Mouse (Mus musculus): ENCODE data around the gene Agpat2. TPM values are rescaled to one million over a fixed set of nuclear protein-coding genes. Genes with fewer than 3 reads are reported as not detected.

Agpat2 gene
- polyA plus RNA-seq, 1 experiment: 2,407 TPM

DNA sequence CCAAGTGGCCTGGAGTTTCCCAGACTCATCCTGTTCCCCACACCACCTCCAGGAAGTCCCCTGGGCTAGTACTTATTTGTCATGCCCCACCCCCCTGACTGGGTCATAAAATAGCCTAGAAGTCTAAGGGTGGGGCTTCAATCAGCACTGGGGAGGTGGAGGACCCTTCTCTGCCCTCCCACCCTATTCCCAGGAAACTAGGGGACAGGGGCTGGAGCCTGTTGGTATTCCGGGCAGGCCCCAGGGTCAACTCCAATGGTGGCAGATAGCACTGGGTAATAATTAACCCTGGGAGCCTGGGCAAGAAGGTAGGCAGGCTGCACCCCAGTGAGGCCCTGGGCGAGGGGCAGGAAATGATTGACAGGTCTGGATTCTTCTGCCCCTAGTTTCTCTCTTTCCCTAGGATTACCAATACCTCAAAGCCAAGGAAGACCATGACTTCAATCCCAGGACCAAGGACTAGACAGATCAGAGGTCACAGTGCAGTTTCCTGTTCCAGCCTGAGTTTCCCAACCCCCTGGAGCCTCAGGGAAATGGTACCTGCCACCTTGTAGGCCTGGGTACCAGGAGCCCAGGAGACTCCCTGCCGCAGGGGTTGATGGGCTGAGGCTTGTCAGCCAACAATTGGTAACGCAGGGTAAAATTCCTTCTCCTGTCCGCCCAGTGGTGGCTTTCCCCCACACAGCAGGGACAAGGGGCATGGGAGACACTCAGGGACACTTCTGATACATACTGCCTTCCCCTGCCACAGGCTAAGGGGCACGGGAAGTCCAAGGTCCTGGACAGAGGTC is 9.1 kb downstream of the Agpat2 start:
- no peak overlapping the region for H3K4me3 ChIP-seq (ENCODE audit: insufficient read depth, low read depth, low read length)
- 0 out of 2 replicates have a peak overlapping the region, but pooled peaks have one; percentile 4 for H3K27ac ChIP-seq (replicated peaks; ENCODE audit: low read depth, low read length)
- H3K4me1 ChIP-seq (ENCODE audit: control insufficient read depth, insufficient read depth, insufficient read length, low read length): no peaks in the 10 kb centered on the region

DNA sequence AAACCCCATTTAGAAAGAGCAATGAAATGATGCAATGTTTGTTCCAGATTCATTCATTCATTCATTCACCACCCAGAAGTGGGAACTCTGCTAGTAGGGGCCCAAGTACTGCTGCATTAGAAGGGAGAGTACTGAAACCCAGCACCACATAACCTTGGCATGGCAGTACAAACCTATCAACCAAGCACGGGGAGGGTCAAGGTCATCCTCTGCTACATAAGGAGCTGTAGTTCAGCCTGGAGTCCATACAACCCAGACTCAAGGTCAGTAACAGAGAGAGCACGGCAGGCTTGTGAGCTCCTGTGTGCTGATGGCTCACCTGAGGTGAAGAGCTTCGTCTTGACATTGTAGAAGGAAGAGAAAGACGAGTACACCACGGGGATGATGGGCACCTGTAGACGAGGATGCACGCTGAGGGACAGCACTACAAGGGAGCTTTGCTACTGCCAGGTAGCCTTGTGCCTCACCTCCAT is 9.7 kb downstream of the Agpat2 start:
- Histone ChIP-seq H3K4me1 (ENCODE audit: control insufficient read depth, insufficient read depth, insufficient read length, low read length) (no peaks in the 10 kb centered on the region), H3K27ac (replicated peaks; ENCODE audit: low read depth, low read length) (no peak overlapping the region), H3K4me3 (ENCODE audit: insufficient read depth, low read depth, low read length) (no peak overlapping the region)

DNA sequence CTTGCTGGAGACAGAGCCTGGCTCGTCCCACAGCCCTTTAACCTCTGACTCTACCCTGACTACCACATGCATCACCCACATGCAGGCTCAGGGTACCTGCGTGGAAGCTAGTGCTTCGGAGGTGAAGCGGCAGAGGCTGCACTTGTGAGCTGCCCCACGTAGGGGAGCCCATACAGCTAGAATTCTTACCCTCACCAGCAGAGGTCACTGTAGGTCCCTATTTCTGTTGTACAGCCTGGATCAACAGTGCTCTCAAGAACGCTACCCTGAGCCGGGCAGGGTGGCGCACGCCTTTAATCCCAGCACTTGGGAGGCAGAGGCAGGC is 10.2 kb downstream of the Agpat2 start:
- no peak overlapping the region for H3K4me3 ChIP-seq (ENCODE audit: insufficient read depth, low read depth, low read length)
- H3K27ac ChIP-seq (replicated peaks; ENCODE audit: low read depth, low read length): no peak overlapping the region; the same call in 1 of the 2 replicates
- H3K4me1 ChIP-seq (ENCODE audit: control insufficient read depth, insufficient read depth, insufficient read length, low read length): no peaks in the 10 kb centered on the region

DNA sequence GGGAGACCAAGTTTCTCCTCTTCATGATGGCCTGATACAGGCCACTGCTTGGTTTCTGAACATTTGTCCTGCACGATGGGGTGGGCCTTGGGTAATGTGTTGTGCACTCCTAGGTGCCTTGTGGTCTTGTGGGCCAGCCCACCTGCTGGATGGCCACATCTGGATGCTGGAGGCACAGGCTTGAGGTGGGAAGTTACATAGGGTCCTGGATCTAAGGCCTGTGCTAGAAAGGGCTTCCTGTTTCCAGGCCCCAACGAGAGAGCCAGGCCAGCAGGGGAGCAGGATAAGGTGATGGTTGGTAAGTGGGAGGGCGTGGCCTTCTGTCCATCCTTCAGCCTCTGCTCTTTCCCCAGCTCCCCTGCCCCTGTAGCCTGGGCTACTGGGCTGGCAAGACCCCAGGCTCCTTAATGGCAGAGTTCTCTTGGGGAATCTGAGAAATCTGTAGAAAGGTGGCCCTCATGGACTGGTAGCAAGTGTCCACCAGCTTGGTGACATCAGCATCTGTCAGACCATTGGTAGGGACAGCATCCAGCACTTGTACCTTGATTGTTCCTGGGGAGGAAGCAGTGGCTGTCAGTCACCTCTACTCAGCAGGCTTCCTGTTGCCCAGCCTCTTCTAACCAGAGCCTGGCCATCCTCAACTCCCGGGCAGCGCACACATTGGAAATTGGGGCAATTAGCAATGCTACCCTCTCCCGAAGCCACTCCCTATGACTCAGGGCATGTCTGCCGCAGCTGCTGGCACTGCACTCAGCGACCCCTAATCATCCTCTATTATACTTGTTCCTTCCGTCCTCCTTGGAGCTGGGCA is 10.8 kb downstream of the Agpat2 start:
- Histone ChIP-seq H3K4me1 (ENCODE audit: control insufficient read depth, insufficient read depth, insufficient read length, low read length) (no peaks in the 10 kb centered on the region), H3K4me3 (ENCODE audit: insufficient read depth, low read depth, low read length) (0 out of 2 replicates have a peak overlapping the region, but pooled peaks have one; percentile 0), H3K27ac (replicated peaks; ENCODE audit: low read depth, low read length) (no peak overlapping the region; the same call in 1 of the 2 replicates)

DNA sequence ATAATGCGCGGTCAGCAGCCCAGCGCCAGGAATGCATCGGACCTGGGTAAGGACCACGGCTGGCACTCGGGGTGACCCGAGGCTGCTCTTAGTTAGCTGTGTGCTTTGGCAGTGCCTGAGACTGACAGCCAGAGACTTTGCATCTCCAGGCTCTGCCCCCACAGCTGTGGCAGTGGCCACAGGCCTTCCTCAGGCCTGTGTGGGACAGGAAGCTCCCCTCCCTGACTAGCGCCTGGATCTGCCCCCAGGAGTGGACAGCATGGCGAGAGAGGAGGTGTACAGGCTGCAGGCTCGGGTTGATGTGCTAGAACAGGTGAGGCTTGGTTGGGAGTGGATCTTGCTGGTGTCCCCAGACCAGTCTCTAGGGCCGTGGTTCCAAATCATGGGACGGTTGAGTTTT is 12.8 kb downstream of the Agpat2 start:
- H3K4me3 ChIP-seq (ENCODE audit: insufficient read depth, low read depth, low read length): peak overlapping the region; percentile 70
- H3K4me1 ChIP-seq (ENCODE audit: control insufficient read depth, insufficient read depth, insufficient read length, low read length): no peaks in the 10 kb centered on the region
- no peak overlapping the region for H3K27ac ChIP-seq (replicated peaks; ENCODE audit: low read depth, low read length)

DNA sequence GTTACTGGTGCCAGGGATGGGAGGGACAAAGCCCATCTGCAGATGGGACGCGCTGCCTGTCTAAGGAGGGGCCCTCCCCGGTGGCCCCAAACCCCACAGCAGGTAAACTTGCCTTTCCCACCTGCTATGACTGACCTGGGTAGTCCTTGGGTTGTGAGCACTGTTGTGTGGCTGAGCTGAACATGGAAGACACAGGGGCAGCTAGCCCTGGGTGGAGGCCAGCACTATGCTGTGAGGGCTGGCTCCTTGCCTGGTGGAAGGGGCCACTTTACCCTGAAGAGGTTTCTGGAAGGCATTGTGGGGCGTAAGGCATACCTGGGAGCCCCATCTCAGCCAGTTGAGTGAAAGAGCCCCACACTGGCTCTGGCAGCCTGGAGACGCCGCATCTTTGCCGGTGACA is 13.3 kb downstream of the Agpat2 start:
- Histone ChIP-seq H3K4me1 (ENCODE audit: control insufficient read depth, insufficient read depth, insufficient read length, low read length) (no peaks in the 10 kb centered on the region), H3K27ac (replicated peaks; ENCODE audit: low read depth, low read length) (no peak overlapping the region), H3K4me3 (ENCODE audit: insufficient read depth, low read depth, low read length) (peak overlapping the region; percentile 70)

DNA sequence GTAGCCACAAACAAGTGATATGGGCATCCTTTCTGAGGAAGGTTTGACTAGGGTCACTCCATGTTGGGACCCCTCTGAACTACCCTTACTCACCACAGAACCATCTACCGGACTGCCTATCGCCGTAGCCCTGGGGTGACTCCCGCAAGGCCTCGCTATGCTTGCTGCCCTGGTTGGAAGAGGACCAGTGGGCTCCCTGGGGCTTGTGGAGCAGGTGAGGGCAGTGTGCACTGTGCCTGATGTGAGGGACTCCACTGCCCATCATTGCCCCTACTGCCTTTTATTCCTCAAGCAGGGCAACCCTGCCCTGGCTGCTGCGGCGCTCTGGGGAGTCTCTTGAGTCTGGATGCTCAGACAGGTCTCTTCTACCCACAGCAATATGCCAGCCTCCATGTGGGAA is 13.9 kb downstream of the Agpat2 start:
- Histone ChIP-seq H3K4me1 (ENCODE audit: control insufficient read depth, insufficient read depth, insufficient read length, low read length) (no peaks in the 10 kb centered on the region), H3K4me3 (ENCODE audit: insufficient read depth, low read depth, low read length) (peak overlapping the region; percentile 70), H3K27ac (replicated peaks; ENCODE audit: low read depth, low read length) (peak overlapping the region; percentile 42)

DNA sequence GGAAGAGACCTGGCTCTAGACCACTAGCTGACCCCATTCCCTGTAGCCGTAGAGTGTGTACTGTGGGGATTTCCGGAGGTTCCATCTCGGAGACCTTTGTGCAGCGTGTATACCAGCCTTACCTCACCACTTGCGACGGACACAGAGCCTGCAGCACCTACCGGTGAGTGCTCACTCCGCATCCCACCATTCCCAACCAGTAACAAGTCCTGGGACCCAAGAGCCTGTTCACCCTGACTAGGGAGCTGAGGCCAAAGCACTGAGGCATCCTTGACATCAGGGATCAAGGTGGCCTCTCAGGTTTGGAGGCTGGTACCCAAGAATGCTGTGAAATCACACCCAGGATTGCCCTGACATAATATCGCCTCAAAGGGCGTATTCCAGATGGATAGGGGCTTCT is 14.9 kb downstream of the Agpat2 start:
- Histone ChIP-seq H3K4me1 (ENCODE audit: control insufficient read depth, insufficient read depth, insufficient read length, low read length) (no peaks in the 10 kb centered on the region), H3K4me3 (ENCODE audit: insufficient read depth, low read depth, low read length) (peak overlapping the region; percentile 70), H3K27ac (replicated peaks; ENCODE audit: low read depth, low read length) (peak overlapping the region; percentile 42)

DNA sequence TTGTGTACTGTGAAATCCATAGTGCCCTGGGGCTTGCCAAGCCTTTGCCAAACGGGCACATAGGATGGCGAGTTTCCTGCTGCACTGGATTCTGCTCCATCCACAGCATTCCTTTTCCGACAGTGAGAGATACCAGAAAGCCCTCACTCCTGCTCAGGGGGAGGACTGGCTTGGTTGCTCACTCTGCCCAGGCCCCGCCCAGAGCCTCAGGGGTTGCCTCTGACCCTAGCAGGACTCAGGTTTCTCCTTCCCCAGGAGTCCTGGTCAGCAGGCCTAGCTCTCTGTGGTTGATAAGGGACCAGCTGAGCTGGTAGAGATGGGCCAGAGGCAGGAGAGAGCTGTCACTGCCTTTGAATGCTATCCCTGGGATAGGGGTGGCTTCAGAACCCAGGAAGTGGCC is 15.6 kb downstream of the Agpat2 start:
- Histone ChIP-seq H3K4me1 (ENCODE audit: control insufficient read depth, insufficient read depth, insufficient read length, low read length) (no peaks in the 10 kb centered on the region), H3K27ac (replicated peaks; ENCODE audit: low read depth, low read length) (peak overlapping the region; percentile 42), H3K4me3 (ENCODE audit: insufficient read depth, low read depth, low read length) (peak overlapping the region; percentile 70)

DNA sequence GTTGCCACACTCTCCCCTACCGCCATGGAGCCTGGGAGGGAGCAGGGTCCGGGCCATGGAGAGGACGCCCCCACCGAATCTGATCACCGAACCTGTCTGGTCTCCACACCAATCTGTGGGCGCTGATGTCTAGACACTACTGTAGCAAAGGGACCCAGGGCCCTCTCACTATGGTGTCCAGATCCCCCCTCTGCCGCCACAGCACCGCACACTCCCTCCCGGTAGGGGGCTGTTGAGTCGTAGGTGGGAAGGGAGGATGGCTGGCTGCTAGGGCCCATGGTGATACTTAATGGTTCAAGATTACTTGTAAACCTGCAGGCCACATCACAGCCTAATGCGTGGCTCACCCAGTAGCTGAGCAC is 17.2 kb downstream of the Agpat2 start:
- H3K4me1 ChIP-seq (ENCODE audit: control insufficient read depth, insufficient read depth, insufficient read length, low read length): no peaks in the 10 kb centered on the region
- peak overlapping the region; percentile 70 for H3K4me3 ChIP-seq (ENCODE audit: insufficient read depth, low read depth, low read length)
- H3K27ac ChIP-seq (replicated peaks; ENCODE audit: low read depth, low read length): peak overlapping the region; percentile 42

DNA sequence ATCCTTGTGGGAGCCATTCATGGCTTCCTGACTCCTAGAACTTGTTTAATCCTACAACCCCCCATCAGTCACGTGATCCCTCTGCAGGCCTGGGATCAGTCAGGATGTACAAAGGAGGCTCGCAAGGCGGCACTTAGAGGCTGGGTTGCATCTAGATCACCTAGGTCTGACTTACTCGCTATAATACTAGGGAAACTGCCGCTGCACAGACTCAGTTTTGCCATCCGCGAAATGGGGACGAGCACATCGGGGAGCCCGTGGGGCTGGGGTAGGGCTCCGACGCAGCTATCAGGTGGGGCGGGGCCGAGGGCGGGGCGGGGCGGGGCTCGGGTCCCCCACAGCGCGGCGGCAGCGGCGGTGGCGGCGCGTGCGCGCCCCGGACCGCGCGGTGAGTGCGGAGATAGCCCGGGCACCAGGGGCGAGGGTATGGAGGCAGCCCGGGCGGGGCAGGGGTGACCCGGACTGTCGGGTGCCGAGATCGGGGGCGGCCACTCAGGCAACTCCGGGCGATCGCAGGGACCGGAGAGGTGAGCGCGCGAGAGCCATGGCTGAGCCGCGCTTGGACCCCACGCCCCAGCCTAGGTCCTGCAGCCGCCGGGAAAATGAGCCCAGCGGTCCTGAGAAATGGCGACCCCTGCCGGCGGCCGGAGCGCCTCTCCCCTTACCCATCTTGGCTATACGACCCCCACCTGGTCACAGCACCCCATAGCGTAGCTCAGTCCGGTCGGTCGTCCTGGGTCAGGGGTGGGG is 17.7 kb downstream of the Agpat2 start, which contains the start of gene Gm20532:
Gene Gm20532 (plus strand): TSS at position 346 of the 750 bp plus-strand sequence.
- H3K4me3 ChIP-seq (ENCODE audit: insufficient read depth, low read depth, low read length): peak within 1 kb of the TSS; percentile 70
- peak within 1 kb of the TSS; percentile 92 for H3K27ac ChIP-seq (replicated peaks; ENCODE audit: low read depth, low read length)
- no peaks in the 10 kb centered on the region for H3K4me1 ChIP-seq (ENCODE audit: control insufficient read depth, insufficient read depth, insufficient read length, low read length)

DNA sequence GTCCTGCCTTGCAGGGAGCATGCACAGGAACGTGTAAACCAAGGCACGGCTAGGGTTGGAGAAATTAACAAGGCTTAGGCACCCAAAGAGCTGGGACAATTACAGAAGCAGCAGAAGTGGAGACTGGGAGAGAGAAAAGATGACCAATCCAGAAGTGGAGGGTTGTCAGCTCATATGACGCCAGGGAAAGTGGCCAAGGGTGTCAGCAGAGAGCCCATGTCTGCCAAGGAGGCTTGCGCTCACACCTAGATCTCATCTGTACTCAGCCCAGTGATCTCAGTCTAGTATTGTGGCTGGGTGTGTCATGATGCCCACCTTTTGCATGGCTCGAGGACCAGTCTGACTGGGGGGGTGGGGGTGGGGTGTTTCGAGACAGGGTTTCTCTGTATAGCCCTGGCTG is 18.5 kb downstream of the Agpat2 start:
- H3K4me3 ChIP-seq (ENCODE audit: insufficient read depth, low read depth, low read length): peak overlapping the region; percentile 70
- peak overlapping the region; percentile 92 for H3K27ac ChIP-seq (replicated peaks; ENCODE audit: low read depth, low read length)
- H3K4me1 ChIP-seq (ENCODE audit: control insufficient read depth, insufficient read depth, insufficient read length, low read length): no peaks in the 10 kb centered on the region

DNA sequence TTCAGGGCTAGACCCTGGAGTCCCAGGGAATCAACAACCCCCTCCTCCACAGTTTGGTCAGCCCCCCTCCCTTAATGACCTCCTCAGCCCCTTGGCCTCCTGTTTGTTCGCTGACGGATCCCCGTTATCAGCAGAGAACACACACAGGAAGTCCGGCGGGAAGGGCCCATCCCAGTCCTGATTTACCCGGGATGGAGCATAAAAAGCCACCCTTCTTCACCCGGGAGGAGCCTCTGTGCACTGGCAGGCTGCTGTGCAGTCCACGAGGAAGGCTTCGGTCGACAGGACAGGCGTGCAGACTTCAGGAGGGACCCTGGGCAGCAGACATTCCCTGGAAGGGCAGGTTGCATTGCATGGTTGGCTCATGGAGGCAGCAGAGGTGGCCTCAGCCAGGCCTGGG is 20.6 kb downstream of the Agpat2 start:
- Histone ChIP-seq H3K4me1 (ENCODE audit: control insufficient read depth, insufficient read depth, insufficient read length, low read length) (peaks cover 14% of the 10 kb centered on the region), H3K27ac (replicated peaks; ENCODE audit: low read depth, low read length) (peak overlapping the region; percentile 99), H3K4me3 (ENCODE audit: insufficient read depth, low read depth, low read length) (peak overlapping the region; percentile 70)

DNA sequence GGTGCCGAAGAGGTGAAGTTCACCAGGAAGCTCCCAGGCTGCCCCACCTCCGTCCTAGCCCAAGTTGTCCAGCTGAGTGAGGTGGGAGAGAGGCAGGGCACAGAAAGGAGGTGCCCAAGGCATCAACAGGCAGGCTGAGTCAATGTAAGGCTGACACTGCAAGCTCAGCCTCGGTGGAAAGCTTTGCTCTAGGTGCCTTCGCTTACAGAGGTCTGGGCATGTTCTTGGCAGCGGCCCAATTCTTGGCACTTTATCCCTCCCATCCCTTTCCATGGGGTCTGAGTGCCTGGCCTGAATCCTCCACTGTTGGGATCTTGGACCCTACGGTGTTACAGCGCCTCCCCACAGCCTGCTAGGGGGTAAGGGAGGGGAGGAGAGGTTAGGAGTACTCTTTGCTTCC is 21.5 kb downstream of the Agpat2 start:
- H3K4me3 ChIP-seq (ENCODE audit: insufficient read depth, low read depth, low read length): peak overlapping the region; percentile 56
- H3K27ac ChIP-seq (replicated peaks; ENCODE audit: low read depth, low read length): peak overlapping the region; percentile 99
- H3K4me1 ChIP-seq (ENCODE audit: control insufficient read depth, insufficient read depth, insufficient read length, low read length): peaks cover 14% of the 10 kb centered on the region

DNA sequence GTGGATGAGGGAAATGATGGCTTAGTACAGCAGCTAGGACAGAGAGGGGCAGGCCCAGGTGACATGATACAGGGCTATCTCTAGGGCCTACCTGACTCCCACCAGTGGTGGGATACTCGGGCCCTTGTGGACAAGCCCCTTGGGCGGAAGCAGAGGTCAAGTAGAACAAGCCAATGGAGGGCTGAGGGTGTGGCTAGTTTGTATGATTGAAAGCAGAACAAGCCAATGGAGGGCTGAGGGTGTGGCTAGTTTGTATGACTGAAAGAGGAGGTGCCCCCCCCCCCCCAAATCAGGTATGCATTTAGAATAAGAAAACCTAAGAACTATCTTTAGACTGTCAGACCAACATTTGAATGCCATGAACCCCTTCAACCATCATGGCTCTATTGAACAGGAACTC is 22.0 kb downstream of the Agpat2 start:
- peak overlapping the region; percentile 56 for H3K4me3 ChIP-seq (ENCODE audit: insufficient read depth, low read depth, low read length)
- H3K4me1 ChIP-seq (ENCODE audit: control insufficient read depth, insufficient read depth, insufficient read length, low read length): peaks cover 17% of the 10 kb centered on the region
- H3K27ac ChIP-seq (replicated peaks; ENCODE audit: low read depth, low read length): peak overlapping the region; percentile 99

All from brown adipose tissue, adult 24 weeks (tissue).